Mouse (Mus musculus): ENCODE measurements around the gene Cbx1. TPM values are rescaled to one million over a fixed set of nuclear protein-coding genes. Genes with fewer than 3 reads are reported as not detected.
"Not testable (repeated sequence)": the region's sequence is repeated elsewhere in the genome, so short reads cannot be mapped to it uniquely, and the experiment has no call there.

The Cbx1 gene
- polyA plus RNA-seq, 1 experiment from 2014 or later: 99.7 TPM

GRCm38 (mm10) chr11:96778061-96778627 lies 10.8 kb upstream of the Cbx1 start:
- 70% methylated on average over 10 of the region's 10 CpGs for WGBS

GRCm38 (mm10) chr11:96780306-96780705 lies 8.6 kb upstream of the Cbx1 start:
- no peak overlapping the region for H3K4me3 ChIP-seq (ENCODE audit: low read depth, low read length)
- H3K27me3 ChIP-seq (replicated peaks; ENCODE audit: control insufficient read depth, insufficient read depth, low read length): no peaks in the 10 kb centered on the region
- 76% methylated on average over 5 of the region's 5 CpGs for WGBS

More at GRCm38 (mm10) chr11:96778061-96778627, 10.8 kb upstream of the Cbx1 start:
- not testable (repeated sequence) for H3K36me3 ChIP-seq (ENCODE audit: control insufficient read depth, insufficient read depth, low read length); H3K9me3 ChIP-seq (replicated peaks; ENCODE audit: control insufficient read depth, low read length); DNase-seq (ENCODE audit: low spot score); H3K27me3 ChIP-seq (replicated peaks; ENCODE audit: control insufficient read depth, insufficient read depth, low read length); H3K4me1 ChIP-seq (ENCODE audit: control insufficient read depth, insufficient read depth, low read length); ATAC-seq
- Histone ChIP-seq H3K4me3 (ENCODE audit: low read depth, low read length) (peak overlapping the region; percentile 59), H3K4me2 (ENCODE audit: low read length) (peak overlapping the region; percentile 75), H3K9ac (ENCODE audit: low read length) (peak overlapping the region; percentile 75; the same call in 1 of the 2 replicates), H3K27ac (ENCODE audit: low read depth, low read length) (peak overlapping the region; percentile 59; the same call in 1 of the 2 replicates)

DNA sequence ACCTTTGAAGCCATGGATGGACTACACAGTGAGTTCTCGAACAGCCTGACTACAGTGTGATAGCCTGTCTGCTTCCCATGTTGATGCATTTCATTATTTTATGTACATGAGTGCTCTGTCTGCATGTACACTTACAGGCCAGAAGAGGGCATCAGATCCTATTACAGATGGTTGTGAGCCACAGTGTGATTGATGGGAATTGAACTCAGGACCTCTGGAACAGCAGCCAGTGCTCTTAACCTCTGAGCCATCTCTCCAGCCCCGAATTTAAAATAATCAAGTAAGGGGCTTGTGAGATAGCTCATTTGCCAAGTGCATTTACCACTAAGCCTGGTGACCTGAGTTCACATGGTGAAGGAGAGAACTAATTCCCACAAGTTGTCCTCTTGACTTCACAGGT lies 7.5 kb upstream of the Cbx1 start:
- H3K9ac ChIP-seq (ENCODE audit: low read length): no peak overlapping the region
- H3K27ac ChIP-seq (ENCODE audit: low read depth, low read length): no peak overlapping the region
- H3K9me3 ChIP-seq (replicated peaks; ENCODE audit: control insufficient read depth, low read length): no peaks in the 10 kb centered on the region
- H3K4me1 ChIP-seq (ENCODE audit: control insufficient read depth, insufficient read depth, low read length): peaks cover 4% of the 10 kb centered on the region
- H3K36me3 ChIP-seq (ENCODE audit: control insufficient read depth, insufficient read depth, low read length): no peaks in the 10 kb centered on the region
- no peak overlapping the region for H3K4me2 ChIP-seq (ENCODE audit: low read length)
- no peak overlapping the region for H3K4me3 ChIP-seq (ENCODE audit: low read depth, low read length)
- no peak for DNase-seq (ENCODE audit: low spot score)
- H3K27me3 ChIP-seq (replicated peaks; ENCODE audit: control insufficient read depth, insufficient read depth, low read length): no peaks in the 10 kb centered on the region
- WGBS: 78% methylated on average over 2 of the region's 2 CpGs
- no peak for ATAC-seq

More at GRCm38 (mm10) chr11:96780306-96780705, 8.6 kb upstream of the Cbx1 start:
- Histone ChIP-seq H3K27ac (ENCODE audit: low read depth, low read length) (no peak overlapping the region), H3K4me1 (ENCODE audit: control insufficient read depth, insufficient read depth, low read length) (peaks cover 7% of the 10 kb centered on the region), H3K9me3 (replicated peaks; ENCODE audit: control insufficient read depth, low read length) (no peaks in the 10 kb centered on the region), H3K4me2 (ENCODE audit: low read length) (no peak overlapping the region), H3K36me3 (ENCODE audit: control insufficient read depth, insufficient read depth, low read length) (no peaks in the 10 kb centered on the region), H3K9ac (ENCODE audit: low read length) (no peak overlapping the region)
- no peak for ATAC-seq
- DNase-seq (ENCODE audit: low spot score): no peak

- H3K27ac ChIP-seq (ENCODE audit: low read depth, low read length); H3K4me3 ChIP-seq (ENCODE audit: low read depth, low read length); H3K4me1 ChIP-seq (ENCODE audit: control insufficient read depth, insufficient read depth, low read length); ATAC-seq; H3K4me2 ChIP-seq (ENCODE audit: low read length); H3K9ac ChIP-seq (ENCODE audit: low read length); H3K9me3 ChIP-seq (replicated peaks; ENCODE audit: control insufficient read depth, low read length); H3K27me3 ChIP-seq (replicated peaks; ENCODE audit: control insufficient read depth, insufficient read depth, low read length); H3K36me3 ChIP-seq (ENCODE audit: control insufficient read depth, insufficient read depth, low read length): not testable (repeated sequence)
- peak; percentile 75 for DNase-seq (ENCODE audit: low spot score)
- WGBS: 13% methylated on average over 7 of the region's 7 CpGs
These were observed 4.1 kb upstream of the Cbx1 start for GRCm38 (mm10) chr11:96784847-96785246.

- no peak overlapping the region for H3K4me3 ChIP-seq (ENCODE audit: low read depth, low read length)
- no peaks in the 10 kb centered on the region for H3K9me3 ChIP-seq (replicated peaks; ENCODE audit: control insufficient read depth, low read length)
- no peak for DNase-seq (ENCODE audit: low spot score)
- H3K27me3 ChIP-seq (replicated peaks; ENCODE audit: control insufficient read depth, insufficient read depth, low read length): no peaks in the 10 kb centered on the region
- WGBS: 31% methylated on average over 9 of the region's 9 CpGs
- no peak for ATAC-seq
- H3K4me1 ChIP-seq (ENCODE audit: control insufficient read depth, insufficient read depth, low read length): peaks cover 14% of the 10 kb centered on the region
- H3K4me2 ChIP-seq (ENCODE audit: low read length): no peak overlapping the region
- no peak overlapping the region for H3K9ac ChIP-seq (ENCODE audit: low read length)
- no peaks in the 10 kb centered on the region for H3K36me3 ChIP-seq (ENCODE audit: control insufficient read depth, insufficient read depth, low read length)
- no peak overlapping the region for H3K27ac ChIP-seq (ENCODE audit: low read depth, low read length)
These were observed 2.0 kb upstream of the Cbx1 start for GRCm38 (mm10) chr11:96786731-96787450.

DNA sequence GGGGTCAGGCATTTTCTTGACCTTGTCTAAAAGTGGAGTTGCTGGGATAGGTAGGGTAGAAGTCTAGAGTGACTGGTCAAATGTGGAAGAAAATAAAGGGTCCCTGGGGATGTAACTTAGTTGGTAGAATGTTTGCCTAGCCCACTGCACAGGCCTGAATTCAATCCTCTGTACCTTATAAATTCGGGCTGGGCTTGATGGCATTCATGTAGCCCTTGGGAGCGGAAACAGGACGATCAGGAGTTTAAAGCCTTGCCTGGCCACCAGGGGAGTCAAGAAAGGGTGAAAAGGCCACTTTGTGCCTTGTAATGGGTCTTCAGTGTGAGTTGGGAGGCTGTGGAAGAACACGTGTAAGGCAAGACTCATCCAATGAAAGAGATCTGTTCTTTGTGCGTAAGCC lies 1.1 kb downstream of the Cbx1 start:
- Histone ChIP-seq H3K9me3 (replicated peaks; ENCODE audit: control insufficient read depth, low read length) (no peaks in the 10 kb centered on the region), H3K4me3 (ENCODE audit: low read depth, low read length) (peak overlapping the region; percentile 95), H3K4me1 (ENCODE audit: control insufficient read depth, insufficient read depth, low read length) (peaks cover 17% of the 10 kb centered on the region), H3K36me3 (ENCODE audit: control insufficient read depth, insufficient read depth, low read length) (no peaks in the 10 kb centered on the region), H3K9ac (ENCODE audit: low read length) (peak overlapping the region; percentile 94), H3K27me3 (replicated peaks; ENCODE audit: control insufficient read depth, insufficient read depth, low read length) (no peaks in the 10 kb centered on the region), H3K4me2 (ENCODE audit: low read length) (peak overlapping the region; percentile 77), H3K27ac (ENCODE audit: low read depth, low read length) (no peak overlapping the region)
- DNase-seq (ENCODE audit: low spot score) (no peak), ATAC-seq (no peak)
- WGBS: 5% methylated on average over 5 of the region's 5 CpGs

DNA sequence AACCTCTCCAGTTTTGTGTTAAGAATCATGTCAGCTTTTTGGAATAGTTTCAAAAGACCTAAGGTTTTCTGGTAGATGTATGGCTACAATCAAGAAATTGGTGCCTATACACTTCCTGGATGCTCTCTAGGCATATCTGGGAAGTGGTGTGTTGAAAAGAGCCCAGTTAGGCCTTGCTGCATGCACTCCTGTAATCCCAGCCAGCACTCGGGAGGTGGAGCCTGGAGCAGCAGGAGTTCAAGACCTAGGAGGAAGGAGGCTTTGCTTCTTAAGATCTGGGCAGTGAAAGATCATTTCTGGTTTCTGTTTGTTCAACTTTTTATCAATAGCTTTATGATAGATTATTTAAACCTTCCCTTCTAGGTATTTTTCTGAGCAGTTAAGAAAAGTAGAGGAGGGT lies 1.8 kb downstream of the Cbx1 start:
- Histone ChIP-seq H3K4me1 (ENCODE audit: control insufficient read depth, insufficient read depth, low read length) (peaks cover 17% of the 10 kb centered on the region), H3K27me3 (replicated peaks; ENCODE audit: control insufficient read depth, insufficient read depth, low read length) (no peaks in the 10 kb centered on the region), H3K27ac (ENCODE audit: low read depth, low read length) (no peak overlapping the region), H3K36me3 (ENCODE audit: control insufficient read depth, insufficient read depth, low read length) (peaks cover 6% of the 10 kb centered on the region), H3K4me2 (ENCODE audit: low read length) (peak overlapping the region; percentile 77), H3K9ac (ENCODE audit: low read length) (peak overlapping the region; percentile 94; the same call in 1 of the 2 replicates), H3K9me3 (replicated peaks; ENCODE audit: control insufficient read depth, low read length) (no peaks in the 10 kb centered on the region), H3K4me3 (ENCODE audit: low read depth, low read length) (peak overlapping the region; percentile 95)
- no peak for ATAC-seq
- 0% methylated on average over 1 of the region's 1 CpGs for WGBS
- no peak for DNase-seq (ENCODE audit: low spot score)

GRCm38 (mm10) chr11:96795491-96795890 lies 6.6 kb downstream of the Cbx1 start:
- Histone ChIP-seq H3K27ac (ENCODE audit: low read depth, low read length) (no peak overlapping the region), H3K27me3 (replicated peaks; ENCODE audit: control insufficient read depth, insufficient read depth, low read length) (no peaks in the 10 kb centered on the region), H3K9ac (ENCODE audit: low read length) (no peak overlapping the region), H3K36me3 (ENCODE audit: control insufficient read depth, insufficient read depth, low read length) (peaks cover 22% of the 10 kb centered on the region), H3K4me3 (ENCODE audit: low read depth, low read length) (no peak overlapping the region), H3K4me2 (ENCODE audit: low read length) (no peak overlapping the region), H3K9me3 (replicated peaks; ENCODE audit: control insufficient read depth, low read length) (no peaks in the 10 kb centered on the region), H3K4me1 (ENCODE audit: control insufficient read depth, insufficient read depth, low read length) (peaks cover 10% of the 10 kb centered on the region)
- WGBS: 96% methylated on average over 13 of the region's 13 CpGs
- ATAC-seq: no peak
- no peak for DNase-seq (ENCODE audit: low spot score)

GRCm38 (mm10) chr11:96796081-96796480 lies 7.2 kb downstream of the Cbx1 start:
- WGBS: 95% methylated on average over 2 of the region's 2 CpGs
- H3K27ac ChIP-seq (ENCODE audit: low read depth, low read length): no peak overlapping the region
- H3K27me3 ChIP-seq (replicated peaks; ENCODE audit: control insufficient read depth, insufficient read depth, low read length): no peaks in the 10 kb centered on the region
- H3K36me3 ChIP-seq (ENCODE audit: control insufficient read depth, insufficient read depth, low read length): peaks cover 28% of the 10 kb centered on the region
- no peak overlapping the region for H3K4me2 ChIP-seq (ENCODE audit: low read length)
- H3K9ac ChIP-seq (ENCODE audit: low read length): no peak overlapping the region
- 0 out of 2 replicates have a peak, but pooled peaks cover 4% of the 10 kb centered on the region for H3K4me1 ChIP-seq (ENCODE audit: control insufficient read depth, insufficient read depth, low read length)
- H3K9me3 ChIP-seq (replicated peaks; ENCODE audit: control insufficient read depth, low read length): no peaks in the 10 kb centered on the region
- H3K4me3 ChIP-seq (ENCODE audit: low read depth, low read length): no peak overlapping the region
- DNase-seq (ENCODE audit: low spot score) (no peak), ATAC-seq (no peak)
